Mouse (Mus musculus): Measurements from ENCODE around the gene Lsm5. TPM values are rescaled to one million over a fixed set of nuclear protein-coding genes. Genes with fewer than 3 reads are reported as not detected.

The Lsm5 gene
- polyA plus RNA-seq (2021) = 43.5 TPM

- DNase-seq (ENCODE audit: low read depth, low spot score) (peak; percentile 53), ATAC-seq (peak; percentile 88)
- CTCF ChIA-PET = interaction anchor here (4.8 kb wide), 1 partner anchor 13 kb away, joined by 33 read pairs; no protein-coding TSS in a partner anchor
- peaks cover 5% of the 10 kb centered on the region for H3K27me3 ChIP-seq
- POLR2A ChIA-PET = interaction anchor here (1.4 kb wide), 1 partner anchor 11 kb away, joined by 4 read pairs; the partner anchor contains the start of gene Avl9
- TF ChIP-seq CTCF (IDR thresholded peaks at IDR 0.05) = no peak
- in situ Hi-C loops (cut with MboI; ENCODE audit: low pct_unique_long_range_greater_than_20kb) = no loop called here
Observed at GRCm38 (mm10) chr6:56703931-56704900, at the start of gene Lsm5. Gene Lsm5, minus strand, starts transcription at chr6:56704710.

GRCm38 (mm10) chr6:56753719-56754118, 49.2 kb upstream of the Lsm5 start:
- in situ Hi-C loops (cut with MboI; ENCODE audit: low pct_unique_long_range_greater_than_20kb) = no loop called here
- no peaks in the 10 kb centered on the region for H3K27me3 ChIP-seq
- no peak for TF ChIP-seq CTCF (IDR thresholded peaks at IDR 0.05)
- ChIA-PET CTCF (interaction anchor here (1.3 to 1.6 kb wide), 3 partner anchors 18 to 32 kb away, joined by 3 to 6 read pairs (median 4); no protein-coding TSS in a partner anchor), POLR2A (no interaction called here)
- ATAC-seq (no peak), DNase-seq (ENCODE audit: low read depth, low spot score) (no peak)

- ATAC-seq (no peak), DNase-seq (ENCODE audit: low read depth, low spot score) (peak; percentile 44)
- no peak for TF ChIP-seq CTCF (IDR thresholded peaks at IDR 0.05)
- POLR2A ChIA-PET = no interaction called here
- CTCF ChIA-PET = interaction anchor here (1.6 kb wide), 1 partner anchor 10 kb away, joined by 5 read pairs; no protein-coding TSS in a partner anchor
- no peaks in the 10 kb centered on the region for H3K27me3 ChIP-seq
- in situ Hi-C loops (cut with MboI; ENCODE audit: low pct_unique_long_range_greater_than_20kb) = no loop called here
Observed at GRCm38 (mm10) chr6:56745950-56746543, 41.5 kb upstream of the Lsm5 start.

GRCm38 (mm10) chr6:56732545-56732944, 28.0 kb upstream of the Lsm5 start:
- no peaks in the 10 kb centered on the region for H3K27me3 ChIP-seq
- TF ChIP-seq CTCF (IDR thresholded peaks at IDR 0.05) = no peak
- CTCF ChIA-PET = interaction anchor here (0.8 to 1.7 kb wide), 5 partner anchors 10 to 18 kb away, joined by 3 to 7 read pairs (median 5); partner anchors contain the start of gene Avl9
- POLR2A ChIA-PET = no interaction called here
- no peak for DNase-seq (ENCODE audit: low read depth, low spot score)
- ATAC-seq = no peak
- in situ Hi-C loops (cut with MboI; ENCODE audit: low pct_unique_long_range_greater_than_20kb) = no loop called here

GRCm38 (mm10) chr6:56720877-56721276, 16.4 kb upstream of the Lsm5 start:
- ATAC-seq = no peak
- H3K27me3 ChIP-seq = no peaks in the 10 kb centered on the region
- POLR2A ChIA-PET = no interaction called here
- CTCF ChIA-PET = interaction anchor here (1.1 to 1.9 kb wide), 5 partner anchors 12 to 41 kb away, joined by 3 to 6 read pairs (median 4); no protein-coding TSS in a partner anchor
- no peak for TF ChIP-seq CTCF (IDR thresholded peaks at IDR 0.05)
- DNase-seq (ENCODE audit: low read depth, low spot score) = no peak
- in situ Hi-C loops (cut with MboI; ENCODE audit: low pct_unique_long_range_greater_than_20kb) = loop anchor here (10.0 kb wide), 1 partner anchor 194 kb away; no protein-coding TSS in a partner anchor

- no peaks in the 10 kb centered on the region for H3K27me3 ChIP-seq
- no peak for DNase-seq (ENCODE audit: low read depth, low spot score)
- in situ Hi-C loops (cut with MboI; ENCODE audit: low pct_unique_long_range_greater_than_20kb) = no loop called here
- no peak for ATAC-seq
- ChIA-PET CTCF (interaction anchor here (1.2 to 1.6 kb wide), 2 partner anchors 9 to 14 kb away, joined by 3 to 6 read pairs; no protein-coding TSS in a partner anchor), POLR2A (interaction anchor here (0.8 kb wide), 1 partner anchor 19 kb away, joined by 3 read pairs; no protein-coding TSS in a partner anchor)
- TF ChIP-seq CTCF (IDR thresholded peaks at IDR 0.05) = no peak
Observed at GRCm38 (mm10) chr6:56719071-56719470, 14.6 kb upstream of the Lsm5 start.

- TF ChIP-seq CTCF (IDR thresholded peaks at IDR 0.05) = no peak
- in situ Hi-C loops (cut with MboI; ENCODE audit: low pct_unique_long_range_greater_than_20kb) = no loop called here
- H3K27me3 ChIP-seq = peaks cover 10% of the 10 kb centered on the region
- POLR2A ChIA-PET = interaction anchor here (1.1 to 1.4 kb wide), 2 partner anchors 11 to 82 kb away, joined by 3 to 4 read pairs; partner anchors contain the start of gene Lsm5
- ATAC-seq (peak; percentile 61), DNase-seq (ENCODE audit: low read depth, low spot score) (peak; percentile 19)
- CTCF ChIA-PET = interaction anchor here (0.7 to 3.6 kb wide), 5 partner anchors 13 to 27 kb away, joined by 3 to 16 read pairs (median 5); no protein-coding TSS in a partner anchor
Observed at GRCm38 (mm10) chr6:56715270-56715666, 10.8 kb upstream of the Lsm5 start.

GRCm38 (mm10) chr6:56714574-56715269, 10.2 kb upstream of the Lsm5 start, which contains the start of gene Avl9:
Gene Avl9, plus strand, starts transcription at chr6:56714899.
- CTCF ChIA-PET = interaction anchor here (0.7 to 3.6 kb wide), 5 partner anchors 14 to 27 kb away, joined by 3 to 16 read pairs (median 5); no protein-coding TSS in a partner anchor
- ATAC-seq = peak; percentile 96
- POLR2A ChIA-PET = interaction anchor here (1.1 to 1.4 kb wide), 2 partner anchors 10 to 82 kb away, joined by 3 to 4 read pairs; partner anchors contain the start of gene Lsm5
- peaks cover 10% of the 10 kb centered on the region for H3K27me3 ChIP-seq
- peak; percentile 100 for TF ChIP-seq CTCF (IDR thresholded peaks at IDR 0.05)
- in situ Hi-C loops (cut with MboI; ENCODE audit: low pct_unique_long_range_greater_than_20kb) = no loop called here
- peak; percentile 81 for DNase-seq (ENCODE audit: low read depth, low spot score)

- TF ChIP-seq CTCF (IDR thresholded peaks at IDR 0.05) = no peak
- H3K27me3 ChIP-seq = peaks cover 12% of the 10 kb centered on the region
- in situ Hi-C loops (cut with MboI; ENCODE audit: low pct_unique_long_range_greater_than_20kb) = no loop called here
- ChIA-PET CTCF (interaction anchor here (1.6 to 3.6 kb wide), 3 partner anchors 14 to 19 kb away, joined by 5 to 16 read pairs (median 7); no protein-coding TSS in a partner anchor), POLR2A (interaction anchor here (1.1 kb wide), 1 partner anchor 9 kb away, joined by 4 read pairs; the partner anchor contains the start of gene Lsm5)
- no peak for DNase-seq (ENCODE audit: low read depth, low spot score)
- no peak for ATAC-seq
Observed at GRCm38 (mm10) chr6:56714186-56714573, 9.7 kb upstream of the Lsm5 start.
